Mouse (Mus musculus) regulatory T cell (primary cell): ENCODE results near the gene Oxa1l.
"Not testable (repeated sequence)": the region's sequence is repeated elsewhere in the genome, so short reads cannot be mapped to it uniquely, and the experiment has no call there.

Source experiments
- in situ Hi-C: fragments of 300-600 bp; cut with MboI, MseI; formaldehyde crosslinking; loops from one replicate; pipeline ENCODE4 v1.15.1; 2025; ENCODE audit warnings: high pct_unique_total_duplicates

The Oxa1l gene

DNA sequence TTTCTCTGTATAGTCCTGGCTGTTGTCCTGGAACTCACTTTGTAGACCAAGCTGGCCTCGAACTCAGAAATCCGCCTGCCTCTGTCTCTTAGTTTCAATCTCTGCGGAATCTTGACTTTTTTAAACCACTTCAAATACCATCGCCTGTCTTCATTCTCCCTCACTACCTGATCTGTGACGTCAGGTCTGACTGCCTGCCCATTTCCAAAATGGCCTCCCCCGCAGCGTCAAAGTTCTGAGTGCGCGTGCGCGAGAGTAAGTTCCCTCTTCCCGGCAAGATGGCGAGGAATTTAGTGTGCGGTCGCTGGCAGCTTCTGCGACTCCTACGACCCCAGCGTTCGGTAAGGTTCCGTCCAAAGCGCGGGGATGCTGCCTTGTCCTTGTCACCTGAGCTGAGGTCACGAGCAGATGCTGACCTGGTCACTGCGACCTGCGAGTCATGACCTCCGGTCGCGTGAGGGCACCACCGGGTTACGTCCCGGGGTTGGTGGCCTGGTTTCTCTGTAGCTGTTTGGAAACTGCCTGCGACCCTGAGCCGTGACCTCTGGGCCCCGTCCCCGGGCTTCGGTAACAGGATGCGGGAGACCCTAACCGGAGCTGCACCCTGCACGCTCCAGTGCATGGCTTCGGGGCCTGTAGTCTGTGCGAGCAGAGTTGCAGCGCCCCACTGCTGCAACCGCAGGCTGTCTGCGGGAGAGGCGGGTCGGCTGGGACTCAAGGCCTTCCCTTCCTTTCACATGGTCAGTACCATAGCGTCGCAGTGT is at the start of gene Oxa1l:
Oxa1l (plus strand) TSS at position 258 of the 764 bp plus-strand sequence.
- in situ Hi-C loops, result no loop called here

DNA sequence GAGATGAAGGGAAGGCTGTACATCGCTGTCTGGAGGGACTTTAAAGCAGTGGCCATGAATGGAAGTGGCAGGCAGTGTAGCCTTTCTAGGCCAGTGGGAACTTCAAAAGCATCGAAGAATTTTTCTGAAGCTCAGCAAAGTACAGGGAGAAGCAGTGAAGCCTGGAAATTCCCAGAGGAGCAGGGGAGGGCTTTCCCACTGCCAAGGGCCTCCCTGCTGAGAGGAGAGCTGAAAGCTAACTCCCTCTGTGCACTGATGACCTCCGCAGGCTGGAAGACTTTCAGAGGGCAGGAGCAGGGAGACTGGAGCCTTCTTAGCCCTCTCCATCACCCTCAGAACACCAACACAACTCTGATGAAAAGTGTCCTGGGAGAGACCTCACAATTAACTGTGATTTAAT is 48.9 kb upstream of the Oxa1l start:
- in situ Hi-C loops, result no loop called here

DNA sequence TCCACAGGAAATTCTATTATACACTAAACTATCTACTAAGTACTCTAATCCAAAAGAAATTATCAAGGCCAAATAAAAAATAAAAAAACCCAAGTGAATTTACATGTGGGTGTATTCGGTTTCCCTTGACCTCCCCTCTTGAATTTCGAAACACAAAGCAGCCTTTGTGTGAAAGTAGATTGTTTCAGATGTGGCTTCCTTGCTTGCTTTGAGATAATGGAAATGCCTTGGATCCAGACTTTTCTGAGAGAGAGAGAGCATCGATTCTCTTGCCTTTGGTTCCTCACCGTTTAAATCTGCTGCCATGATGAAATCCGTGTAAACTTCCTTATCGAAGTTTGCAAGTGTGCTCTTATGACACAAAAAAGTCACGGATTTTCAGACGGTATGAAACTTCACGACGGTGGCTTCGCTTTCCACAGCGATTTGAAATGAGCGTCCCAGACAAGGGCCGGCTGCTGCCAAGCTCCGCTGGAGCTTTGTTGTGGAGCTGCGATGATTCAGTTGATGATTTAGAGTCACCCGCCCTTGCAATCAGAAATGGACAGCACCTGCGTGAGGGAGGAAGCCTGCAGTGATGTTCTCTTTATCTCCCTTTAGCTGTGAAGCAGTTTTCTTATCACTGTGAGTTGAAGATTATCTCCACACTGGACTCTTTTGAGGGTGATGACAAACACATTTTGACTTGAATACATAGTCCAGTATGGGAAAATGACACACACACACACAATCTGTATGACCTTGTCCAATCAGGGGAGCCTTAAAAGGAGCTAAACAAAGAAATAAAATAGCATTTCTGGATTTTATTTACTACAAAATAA is 38.9 kb upstream of the Oxa1l start:
- in situ Hi-C loops, result loop anchor here (10.0 kb wide), 1 partner anchor 57 kb away; no protein-coding TSS in a partner anchor

DNA sequence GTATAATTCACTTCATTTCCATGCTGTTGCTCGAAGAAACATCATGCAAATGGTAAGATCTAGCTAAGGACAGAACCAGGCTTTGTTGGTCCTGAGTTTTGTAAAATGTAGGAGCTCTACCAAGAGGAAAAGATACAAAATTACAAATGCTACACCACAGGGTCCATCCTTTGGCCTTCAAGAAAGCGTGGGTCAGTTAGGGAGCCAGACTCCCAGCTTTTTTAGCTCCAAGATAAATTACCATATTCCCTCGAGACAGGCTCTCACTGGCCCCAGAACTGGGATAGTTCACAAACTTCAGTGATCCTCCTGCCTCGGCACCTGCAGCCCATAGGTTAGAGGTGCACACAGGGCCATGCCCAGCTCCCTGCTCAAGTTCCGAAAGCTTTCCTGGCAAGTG is 36.1 kb upstream of the Oxa1l start:
- in situ Hi-C loops, result loop anchor here (10.0 kb wide), 1 partner anchor 60 kb away; no protein-coding TSS in a partner anchor

DNA sequence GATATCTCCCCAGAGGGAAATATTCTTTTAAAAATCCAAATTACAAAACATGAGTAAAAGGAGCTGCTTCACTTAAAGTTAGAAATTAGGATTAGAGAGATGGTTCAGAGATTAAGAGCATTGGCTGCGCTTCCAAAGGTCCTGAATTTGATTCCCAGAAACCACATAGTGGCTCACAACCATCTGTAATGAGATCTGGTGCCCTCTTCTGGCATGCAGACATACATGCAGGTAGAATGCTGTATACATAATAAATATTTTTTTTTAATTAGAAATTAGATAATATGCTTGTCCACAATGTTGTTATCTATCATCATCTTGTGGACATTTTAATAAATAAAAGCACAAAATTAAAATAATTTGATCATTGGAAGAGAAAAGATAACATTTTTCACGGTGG is 32.1 kb upstream of the Oxa1l start:
- in situ Hi-C loops, result loop anchor here (10.0 kb wide), 1 partner anchor 64 kb away; no protein-coding TSS in a partner anchor

DNA sequence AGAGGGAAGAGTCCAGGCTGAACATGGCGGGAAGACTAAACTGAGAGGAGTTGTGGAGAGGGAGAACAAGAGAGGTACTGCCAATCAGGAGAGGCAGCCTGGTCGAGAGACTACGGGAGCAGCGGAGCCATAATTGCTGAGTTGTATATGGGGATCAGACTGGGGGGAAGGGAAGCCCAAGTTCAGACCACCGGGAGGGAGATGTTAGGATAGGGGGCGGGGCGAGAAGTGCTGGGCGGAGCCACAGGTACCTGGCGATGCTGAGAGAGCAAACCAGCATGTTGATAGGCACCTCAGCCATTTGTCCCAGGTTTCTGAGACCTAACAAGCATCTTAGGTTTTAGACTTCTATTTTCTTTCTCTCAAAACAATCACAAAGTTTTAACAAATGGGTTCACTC is 31.4 kb upstream of the Oxa1l start:
- in situ Hi-C loops, result loop anchor here (10.0 kb wide), 1 partner anchor 64 kb away; no protein-coding TSS in a partner anchor

DNA sequence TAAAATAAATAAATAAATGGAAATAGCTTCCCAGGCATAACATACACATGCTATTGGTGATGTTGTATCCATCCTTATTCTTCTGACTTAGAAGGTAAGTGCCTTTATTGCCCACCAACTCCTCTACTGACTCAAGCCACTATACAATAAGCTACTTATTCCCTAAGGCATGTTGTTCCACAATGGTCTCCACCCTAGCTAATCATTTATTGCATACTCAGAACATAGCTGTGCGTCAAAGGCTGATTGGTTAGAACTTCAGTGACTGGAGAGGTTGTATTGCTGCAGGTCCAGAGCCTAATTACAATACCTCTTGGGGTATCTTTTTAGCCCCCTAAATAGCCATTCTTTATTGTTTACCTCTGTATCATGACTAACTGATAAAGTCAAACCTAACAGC is 29.5 kb upstream of the Oxa1l start:
- in situ Hi-C loops, result no loop called here

DNA sequence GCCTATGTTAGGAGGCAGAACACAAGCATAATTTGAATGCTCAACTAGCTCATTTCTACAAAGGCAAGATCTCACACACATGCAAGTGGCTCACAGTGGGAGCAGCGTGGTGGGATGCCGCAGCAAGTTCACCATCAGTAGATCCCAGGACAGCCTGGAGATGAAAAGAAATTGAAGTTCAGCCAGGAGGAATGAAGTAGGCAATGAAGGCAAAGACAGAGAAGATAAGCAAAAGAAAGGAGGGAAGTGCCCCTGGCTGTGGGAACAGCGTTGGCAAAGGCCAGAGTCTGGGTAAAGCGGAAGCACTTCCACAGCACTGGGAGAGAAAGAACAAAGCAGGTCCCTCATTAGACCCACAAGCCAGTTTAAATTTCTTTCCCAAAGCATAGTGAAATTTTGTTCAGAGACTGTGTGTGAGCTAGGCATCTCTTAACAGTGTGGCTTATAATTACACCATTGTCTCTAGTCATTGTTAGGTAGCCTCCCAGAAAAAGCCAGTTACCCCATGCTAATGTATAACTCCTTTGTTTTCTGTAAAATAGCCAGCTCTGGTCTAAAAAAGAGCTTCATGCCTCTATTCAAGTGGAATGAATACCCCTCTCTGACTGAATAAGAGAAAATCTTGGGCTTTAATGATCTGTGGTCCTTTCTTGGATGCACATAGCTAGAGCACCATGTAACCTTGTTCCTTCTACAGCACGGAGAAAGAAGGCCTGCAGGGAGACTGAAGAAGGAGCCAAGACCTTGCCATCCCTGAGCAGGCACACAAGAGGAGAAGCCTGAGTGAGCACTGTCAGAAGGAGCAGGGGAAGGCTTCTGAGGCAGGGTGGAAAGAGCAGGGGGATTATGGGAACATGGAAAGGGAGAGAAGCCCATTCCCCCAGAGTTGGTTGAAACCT is 28.2 kb upstream of the Oxa1l start:
- in situ Hi-C loops, result no loop called here

DNA sequence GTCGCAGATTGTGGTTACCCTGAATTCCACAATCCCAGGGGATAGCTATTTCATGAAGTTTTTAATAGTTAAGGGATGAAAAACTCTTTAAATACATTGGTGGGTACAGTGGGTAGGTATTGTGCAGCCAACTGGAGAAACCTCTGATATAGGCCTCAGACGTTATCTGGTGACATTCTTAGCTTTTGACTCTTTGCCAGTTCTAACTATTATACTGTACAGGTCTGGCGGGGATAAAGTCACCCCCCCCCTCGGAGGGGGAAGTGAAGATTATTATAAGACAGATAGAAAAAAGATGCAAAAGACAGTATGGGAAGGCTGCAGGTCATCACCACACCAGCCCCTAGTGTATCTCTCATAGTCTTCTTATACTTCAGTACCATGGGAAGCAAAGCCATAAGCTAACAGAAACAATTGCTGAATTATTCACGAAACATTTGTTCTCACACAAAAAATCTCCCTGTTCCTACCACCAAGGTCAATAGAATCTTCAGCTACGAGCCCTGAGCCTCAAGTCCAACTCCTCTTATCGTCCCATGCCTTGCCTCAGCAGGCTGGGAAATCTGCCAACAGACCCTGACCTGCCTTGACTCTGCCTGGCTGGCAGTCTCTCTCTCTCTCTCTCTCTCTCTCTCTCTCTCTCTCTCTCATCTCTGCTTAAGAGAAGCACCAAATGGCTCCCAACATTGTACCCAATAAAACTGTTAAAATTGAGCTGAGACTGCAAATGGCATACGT is 27.0 kb upstream of the Oxa1l start:
- in situ Hi-C loops, result no loop called here

DNA sequence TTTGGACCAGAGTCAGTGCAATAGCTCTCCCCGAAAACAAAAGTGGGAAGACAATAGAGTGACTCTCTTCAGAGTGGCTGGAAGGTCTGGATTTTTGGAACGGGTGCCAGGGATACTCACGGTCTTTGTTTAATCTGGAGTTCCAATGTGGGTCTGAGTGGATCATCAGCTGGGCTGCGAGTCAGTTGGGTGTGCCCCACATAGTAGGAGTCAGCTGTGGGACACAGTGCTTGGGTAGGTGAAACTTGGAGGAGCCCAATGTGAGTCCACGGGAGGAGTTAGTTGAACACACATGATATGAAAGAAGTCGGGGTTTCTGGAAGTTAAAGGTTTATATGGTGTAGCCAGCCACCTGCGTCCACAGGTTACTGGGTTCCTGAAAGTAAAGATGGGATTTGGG is 19.8 kb upstream of the Oxa1l start:
- in situ Hi-C loops, result no loop called here

DNA sequence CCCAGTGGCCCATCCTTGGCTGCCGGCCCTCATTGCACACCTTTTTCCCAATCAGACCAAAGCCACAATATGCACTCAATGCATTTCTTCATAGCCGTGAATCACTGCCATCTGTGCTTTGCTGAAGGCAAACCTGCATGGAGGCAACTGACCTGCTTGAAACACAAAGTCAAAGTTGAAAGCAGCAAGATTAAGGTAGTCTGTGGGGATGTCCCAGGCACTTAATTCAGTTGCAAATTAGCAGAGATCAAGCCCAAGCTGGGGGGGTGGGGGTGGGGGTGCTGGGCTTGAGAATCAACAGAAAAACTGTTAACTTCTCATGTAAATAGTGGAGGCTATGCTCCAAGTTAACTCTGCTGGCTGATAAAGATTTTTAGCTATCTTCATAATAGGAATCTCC is 18.8 kb upstream of the Oxa1l start:
- in situ Hi-C loops, result not testable (repeated sequence)

DNA sequence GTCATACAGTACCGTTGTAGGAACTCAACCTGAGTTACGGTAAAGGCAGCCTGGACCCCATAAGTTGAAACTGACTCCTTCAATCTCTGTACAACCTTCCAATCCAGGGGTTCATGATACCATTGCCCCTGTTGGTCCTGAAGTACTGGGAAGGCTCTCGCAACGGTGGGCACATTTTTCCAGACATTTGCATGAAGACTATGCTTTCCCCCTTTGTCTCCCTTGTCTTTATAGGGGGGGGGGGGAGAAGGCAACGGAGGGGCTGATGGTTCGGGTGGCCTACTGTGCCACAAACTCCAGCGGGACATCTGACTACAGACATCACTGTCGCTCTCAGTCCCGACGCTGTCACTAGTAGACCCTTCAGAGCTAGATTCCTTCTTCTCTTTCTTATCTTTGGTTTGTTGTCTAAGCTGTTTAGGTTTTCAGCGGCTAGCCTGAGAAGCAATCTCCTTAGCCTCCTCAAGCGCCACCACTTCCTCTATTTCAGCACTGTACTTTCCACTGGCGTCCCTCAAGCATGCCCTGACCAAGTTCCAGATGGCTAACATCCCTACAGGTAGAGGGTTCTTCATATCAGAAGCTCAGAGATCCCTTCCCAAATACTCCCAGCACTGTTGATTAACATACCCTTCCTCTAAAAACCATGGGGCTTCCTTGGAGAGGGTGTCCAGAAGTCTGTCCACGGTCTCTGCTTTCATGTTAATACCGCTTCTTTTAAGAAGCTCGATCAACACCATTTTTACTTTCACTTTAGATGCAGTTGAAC is 9.7 kb upstream of the Oxa1l start:
- in situ Hi-C loops, result not testable (repeated sequence)

DNA sequence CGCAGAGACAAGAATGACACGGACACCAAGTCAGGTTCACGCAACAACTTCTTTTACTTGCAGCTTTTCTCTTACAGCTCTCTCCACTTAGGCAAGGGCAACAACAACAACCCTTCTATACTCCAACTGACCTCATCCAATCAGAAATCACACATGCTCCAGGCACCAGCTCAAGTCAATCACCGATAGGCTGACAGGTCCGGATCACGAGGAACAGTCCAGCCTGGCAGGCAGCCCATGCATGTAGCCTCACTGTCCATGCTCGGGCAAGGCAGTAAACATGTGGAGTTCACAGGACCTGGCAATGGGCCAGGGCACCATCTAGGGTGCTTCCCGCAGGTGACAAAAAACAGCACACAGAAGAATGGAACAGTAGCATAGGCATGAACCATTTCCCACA is 8.3 kb upstream of the Oxa1l start:
- in situ Hi-C loops, result no loop called here

DNA sequence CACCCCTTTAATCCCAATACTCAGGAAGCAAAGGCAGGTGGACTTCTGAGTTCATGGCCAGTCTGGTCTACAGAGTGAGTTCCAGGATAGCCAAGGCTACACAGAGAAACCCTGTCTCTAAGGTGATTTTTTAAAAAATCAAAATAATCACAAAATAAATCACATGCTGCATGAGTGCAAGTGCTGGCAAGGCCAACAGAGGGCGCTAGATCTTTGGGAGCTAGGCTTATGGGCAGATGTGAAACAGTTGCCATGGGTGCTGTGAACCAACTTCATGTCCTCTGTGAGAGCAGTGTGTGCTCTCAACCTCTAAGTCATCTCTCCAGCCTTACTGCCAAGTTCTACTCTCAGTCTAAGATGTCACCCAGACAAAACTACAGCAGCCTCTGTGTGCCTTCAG is 6.2 kb upstream of the Oxa1l start:
- in situ Hi-C loops, result no loop called here

DNA sequence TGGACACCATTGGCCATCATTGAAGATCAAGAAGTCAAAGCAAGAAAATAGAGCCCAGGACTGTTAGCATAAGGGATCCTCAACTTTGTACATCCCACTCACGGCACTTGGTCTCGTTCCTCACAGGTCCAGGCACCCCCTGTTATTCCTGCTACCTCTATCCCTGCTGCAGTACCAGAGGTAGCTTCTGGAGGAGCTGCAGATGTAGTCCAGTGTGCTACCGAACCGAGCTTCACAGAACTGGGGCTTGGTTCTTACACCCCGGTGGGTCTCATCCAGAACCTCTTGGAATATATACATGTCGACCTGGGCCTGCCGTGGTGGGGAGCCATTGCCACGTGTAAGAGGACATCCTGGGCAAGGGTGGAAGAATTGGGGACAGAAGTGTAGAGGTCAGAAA is 2.5 kb downstream of the Oxa1l start:
- in situ Hi-C loops, result no loop called here

DNA sequence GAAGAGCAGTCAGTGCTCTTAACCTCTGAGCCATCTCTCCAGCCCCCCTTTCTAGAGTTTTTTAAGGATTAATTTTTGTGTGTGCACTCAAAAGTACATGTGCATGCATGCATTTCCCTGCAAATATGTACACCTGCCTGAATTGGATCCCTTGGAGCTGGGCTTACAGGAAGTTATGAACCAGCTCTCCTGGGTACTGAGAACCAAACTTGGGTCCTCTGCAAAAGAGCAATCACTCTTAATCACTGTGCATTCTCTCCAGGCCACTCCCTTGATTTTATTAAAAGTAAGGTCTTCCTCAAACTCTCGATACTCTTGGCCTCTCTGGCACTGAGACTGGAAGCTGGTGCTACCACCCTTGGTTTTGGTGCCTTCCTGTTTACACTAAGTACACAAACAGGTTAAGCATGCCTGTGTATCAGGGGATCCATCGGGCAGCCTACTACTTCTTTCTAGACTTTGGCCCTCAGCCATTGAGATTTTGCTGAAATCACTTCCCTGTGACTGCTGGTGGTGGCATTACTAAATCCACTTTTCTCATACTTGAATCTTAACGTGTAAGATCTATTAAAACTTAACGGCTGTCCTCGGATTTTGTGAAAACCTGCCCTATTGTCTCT is 4.5 kb downstream of the Oxa1l start:
- in situ Hi-C loops, result no loop called here

DNA sequence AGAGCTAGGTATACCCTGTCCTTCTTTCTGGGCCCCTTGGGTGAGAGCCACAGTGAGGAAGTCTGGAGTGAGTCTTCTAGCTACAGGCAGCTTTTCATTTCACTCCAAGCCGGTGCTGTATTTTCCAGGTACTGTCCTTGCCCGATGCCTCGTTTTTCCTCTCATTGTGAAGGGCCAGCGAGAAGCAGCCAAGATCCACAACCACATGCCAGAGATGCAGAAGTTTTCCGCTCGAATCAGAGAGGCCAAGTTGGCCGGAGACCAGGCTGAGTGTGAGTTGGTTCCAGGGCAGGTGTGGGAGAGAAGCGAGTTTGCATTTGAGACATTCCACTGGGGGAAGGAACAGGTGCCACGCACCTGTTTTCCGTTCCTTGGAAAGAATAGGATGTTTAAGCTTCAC is 5.9 kb downstream of the Oxa1l start:
- in situ Hi-C loops, result no loop called here

DNA sequence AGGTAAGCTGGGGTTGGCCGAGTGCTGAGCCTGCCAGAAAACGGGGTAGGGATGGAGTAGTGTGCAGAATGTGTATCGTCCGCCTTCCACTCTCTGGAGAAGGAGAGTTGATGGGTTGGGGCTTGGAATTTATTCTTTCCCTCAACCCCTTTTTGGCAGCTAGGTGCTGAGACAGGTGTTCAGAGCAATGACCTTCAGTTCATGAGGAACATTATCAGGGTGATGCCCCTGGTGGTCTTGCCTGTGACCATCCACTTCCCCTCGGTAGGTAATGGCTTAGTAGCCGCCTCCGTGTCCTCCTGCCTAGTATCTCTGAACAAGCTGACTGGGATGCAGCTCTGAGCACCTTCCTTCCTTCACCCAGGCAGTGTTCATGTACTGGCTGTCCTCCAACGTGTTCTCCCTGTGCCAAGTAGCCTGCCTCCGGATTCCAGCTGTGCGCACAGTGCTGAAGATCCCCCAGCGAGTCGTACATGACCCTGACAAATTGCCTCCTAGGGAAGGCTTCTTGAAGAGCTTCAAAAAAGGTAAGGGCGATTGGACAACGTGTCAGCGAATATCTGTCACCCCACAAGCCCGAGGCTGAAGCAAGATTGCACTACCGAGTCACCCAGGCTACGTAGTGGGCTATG is 6.9 kb downstream of the Oxa1l start:
- in situ Hi-C loops, result no loop called here

DNA sequence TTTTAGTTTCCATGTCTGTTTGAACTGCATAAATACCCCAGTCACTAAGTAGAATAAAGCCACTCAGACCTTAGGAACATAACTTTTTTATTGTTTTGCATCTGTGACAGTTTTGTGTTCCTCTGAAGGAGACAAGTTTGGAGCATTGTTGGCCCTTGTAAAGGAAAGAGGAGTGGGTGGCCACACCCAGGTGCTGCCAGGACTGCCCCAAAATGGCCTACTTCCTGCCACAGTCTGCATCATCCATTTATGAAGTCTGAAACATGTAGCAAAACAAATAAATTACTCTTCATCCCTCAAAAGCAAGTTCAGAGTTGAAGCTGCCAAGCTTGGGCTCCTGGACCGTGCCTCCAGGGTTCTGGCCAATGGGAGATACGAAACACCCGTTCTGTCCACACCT is 8.7 kb downstream of the Oxa1l start:
- in situ Hi-C loops, result no loop called here
